15 mouse cellular contexts compared by ENCODE assay signal in the genomic region with DNA sequence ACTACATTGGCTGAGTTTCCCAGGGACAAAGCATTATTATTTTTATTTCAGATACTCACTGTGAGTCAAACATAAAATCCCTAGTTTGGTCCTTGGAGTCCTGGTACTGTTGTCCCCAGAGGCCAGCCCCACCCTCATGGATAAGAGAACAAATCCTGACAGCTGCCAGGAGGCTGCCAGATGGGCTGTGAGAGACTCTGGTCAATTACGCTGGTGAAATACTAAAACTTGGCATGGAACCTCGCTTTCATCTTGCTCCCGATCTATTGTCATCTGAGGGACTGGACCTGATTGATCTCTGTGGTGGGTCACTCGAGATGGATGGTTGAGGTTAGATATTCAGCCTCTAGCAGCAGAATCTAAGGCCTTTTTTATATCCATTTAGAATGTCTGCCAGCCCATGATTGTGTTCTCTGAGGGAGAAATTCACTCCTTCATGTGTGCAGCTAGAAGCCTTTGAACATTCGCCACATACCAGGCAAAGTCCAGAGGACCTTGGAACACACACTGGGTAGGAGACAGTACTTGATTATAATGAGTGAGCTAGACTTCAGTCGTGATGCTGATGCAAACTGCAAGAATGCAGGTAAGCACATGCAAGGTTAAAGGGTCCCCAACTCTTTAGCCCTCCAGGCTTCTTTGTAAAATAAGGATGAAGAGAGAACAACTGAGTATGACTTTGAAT.
DNase-seq lines count a peak whose midpoint lies in the region; ATAC-seq and TF ChIP-seq lines count a peak whose summit lies in the region.
"Had no signal": no experiment of that assay in that cellular context is flagged by ENCODE, and none has a peak within 500 bp of the region (broad histone marks: within the 10 kb centered on the region; RNA-seq: fewer than 3 reads in every experiment).

No protein-coding gene starts in this region.

- H3K4me2 ChIP-seq in hindbrain, embryonic 14.5 days (replicated peaks): no peak overlapping the region
- no peak overlapping the region for H3K4me2 ChIP-seq in hindbrain, embryonic 13.5 days
- no peak overlapping the region for H3K4me2 ChIP-seq in forebrain, postnatal 0 days (ENCODE audit: low read depth)
- peak overlapping the region; percentile 28 for H3K4me2 ChIP-seq in myocyte (ENCODE audit: low read depth)
- no peak overlapping the region for H3K4me2 ChIP-seq in liver, embryonic 11.5 days
- H3K4me2 ChIP-seq: liver, embryonic 13.5 days; neural tube, embryonic 12.5 days had no signal

- WGBS in hindbrain, embryonic 14.5 days: 38% methylated on average over 6 of the region's 6 CpGs
- 37% methylated on average over 6 of the region's 6 CpGs for WGBS in hindbrain, embryonic 13.5 days
- 22% methylated on average over 6 of the region's 6 CpGs for WGBS in forebrain, postnatal 0 days
- 63% methylated on average over 6 of the region's 6 CpGs for WGBS in liver, embryonic 11.5 days

- no peaks in the 10 kb centered on the region for H3K9me3 ChIP-seq in hindbrain, embryonic 14.5 days (ENCODE audit: control insufficient read depth, low read length)
- H3K9me3 ChIP-seq in hindbrain, embryonic 13.5 days: no peaks in the 10 kb centered on the region
- H3K9me3 ChIP-seq in forebrain, postnatal 0 days (ENCODE audit: low read length): no peaks in the 10 kb centered on the region
- H3K9me3 ChIP-seq in liver, embryonic 11.5 days (ENCODE audit: control insufficient read depth, low read length): no peaks in the 10 kb centered on the region
- H3K9me3 ChIP-seq: liver, embryonic 13.5 days; neural tube, embryonic 12.5 days had no signal

- H3K36me3 ChIP-seq in hindbrain, embryonic 14.5 days (replicated peaks; ENCODE audit: control insufficient read depth, insufficient read depth): no peaks in the 10 kb centered on the region
- H3K36me3 ChIP-seq in hindbrain, embryonic 13.5 days: no peaks in the 10 kb centered on the region
- H3K36me3 ChIP-seq in forebrain, postnatal 0 days (ENCODE audit: insufficient read depth): no peaks in the 10 kb centered on the region
- H3K36me3 ChIP-seq in myocyte (ENCODE audit: control insufficient read depth, insufficient read depth): no peaks in the 10 kb centered on the region
- no peaks in the 10 kb centered on the region for H3K36me3 ChIP-seq in liver, embryonic 11.5 days (ENCODE audit: control insufficient read depth, insufficient read depth, low read length)
- H3K36me3 ChIP-seq: liver, embryonic 13.5 days; neural tube, embryonic 12.5 days had no signal

- H3K4me1 ChIP-seq in hindbrain, embryonic 14.5 days (replicated peaks; ENCODE audit: control insufficient read depth, insufficient read depth, low read length): peaks cover 3% of the 10 kb centered on the region; the same call in 1 of the 2 replicates
- peaks cover 3% of the 10 kb centered on the region; the same call in 1 of the 2 replicates for H3K4me1 ChIP-seq in hindbrain, embryonic 13.5 days (replicated peaks)
- no peaks in the 10 kb centered on the region for H3K4me1 ChIP-seq in forebrain, postnatal 0 days (ENCODE audit: insufficient read depth)
- H3K4me1 ChIP-seq in liver, embryonic 11.5 days (replicated peaks; ENCODE audit: control insufficient read depth, insufficient read depth, low read length): no peaks in the 10 kb centered on the region
- H3K4me1 ChIP-seq: liver, embryonic 13.5 days; megakaryocyte, embryonic 14.5 days; neural tube, embryonic 12.5 days had no signal

- no peak overlapping the region for H3K9ac ChIP-seq in hindbrain, embryonic 14.5 days
- H3K9ac ChIP-seq in hindbrain, embryonic 13.5 days: no peak overlapping the region
- no peak overlapping the region for H3K9ac ChIP-seq in forebrain, postnatal 0 days
- H3K9ac ChIP-seq in liver, embryonic 11.5 days (ENCODE audit: low read depth, low read length): no peak overlapping the region
- H3K9ac ChIP-seq: liver, embryonic 13.5 days; neural tube, embryonic 12.5 days had no signal

- no peak for TF ChIP-seq CTCF in forebrain, postnatal 0 days (IDR thresholded peaks at IDR 0.05; ENCODE audit: low read depth)

- H3K27ac ChIP-seq in hindbrain, embryonic 14.5 days: no peak overlapping the region
- H3K27ac ChIP-seq in hindbrain, embryonic 13.5 days: no peak overlapping the region
- no peak overlapping the region for H3K27ac ChIP-seq in forebrain, postnatal 0 days (ENCODE audit: low read depth, low read length)
- H3K27ac ChIP-seq in liver, embryonic 11.5 days (ENCODE audit: low read depth, low read length): no peak overlapping the region
- H3K27ac ChIP-seq: gastrocnemius, adult 2 months; left cerebral cortex, adult 2 months; liver, embryonic 13.5 days; neural tube, embryonic 12.5 days had no signal

- no peak for ATAC-seq in hindbrain, embryonic 14.5 days (ENCODE audit: low FRiP score)
- no peak for ATAC-seq in hindbrain, embryonic 13.5 days (ENCODE audit: low FRiP score)
- peak; percentile 42 for ATAC-seq in forebrain, postnatal 0 days
- ATAC-seq in liver, embryonic 11.5 days (replicated peaks; ENCODE audit: low FRiP score): no peak

- H3K79me2 ChIP-seq in myocyte (ENCODE audit: control insufficient read depth, insufficient read depth): no peaks in the 10 kb centered on the region

- no peak for TF ChIP-seq POLR2A in myocyte (IDR thresholded peaks at IDR 0.05; ENCODE audit: insufficient read length, low read depth)

- DNase-seq in hindbrain, embryonic 14.5 days (ENCODE audit: low spot score): peak; percentile 24
- DNase-seq in lung, postnatal 10 days: peak; percentile 10
- no peak for DNase-seq in lung, postnatal 14 days
- peak; percentile 52 for DNase-seq in forebrain, postnatal 0 days
- no peak for DNase-seq in urinary bladder, adult 2 months (ENCODE audit: low spot score)
- no peak for DNase-seq in liver, embryonic 11.5 days (ENCODE audit: low spot score)
- DNase-seq: adrenal gland, adult 2 months; gastrocnemius, adult 2 months; heart, postnatal 36 days; liver, embryonic 13.5 days had no signal

- no peak overlapping the region for H3ac ChIP-seq in myocyte (ENCODE audit: control insufficient read depth, insufficient read length)

- no peak overlapping the region for H3K4me3 ChIP-seq in hindbrain, embryonic 14.5 days (replicated peaks; ENCODE audit: low read length)
- H3K4me3 ChIP-seq in hindbrain, embryonic 13.5 days: no peak overlapping the region
- no peak overlapping the region for H3K4me3 ChIP-seq in forebrain, postnatal 0 days (ENCODE audit: low read depth, low read length)
- no peak overlapping the region for H3K4me3 ChIP-seq in myocyte
- no peak overlapping the region for H3K4me3 ChIP-seq in liver, embryonic 11.5 days (ENCODE audit: low read depth, low read length)
- H3K4me3 ChIP-seq: gastrocnemius, adult 2 months; left cerebral cortex, adult 2 months; liver, embryonic 13.5 days; megakaryocyte, embryonic 14.5 days; neural tube, embryonic 12.5 days had no signal

- H3K27me3 ChIP-seq in hindbrain, embryonic 14.5 days (ENCODE audit: control insufficient read depth, insufficient read depth, low read length): no peaks in the 10 kb centered on the region
- H3K27me3 ChIP-seq in hindbrain, embryonic 13.5 days: no peaks in the 10 kb centered on the region
- no peaks in the 10 kb centered on the region for H3K27me3 ChIP-seq in forebrain, postnatal 0 days (ENCODE audit: insufficient read depth, low read length)
- H3K27me3 ChIP-seq in myocyte (ENCODE audit: control insufficient read depth, insufficient read depth, insufficient read length): no peaks in the 10 kb centered on the region
- H3K27me3 ChIP-seq in liver, embryonic 11.5 days (replicated peaks; ENCODE audit: control insufficient read depth, insufficient read depth, low read length): no peaks in the 10 kb centered on the region
- H3K27me3 ChIP-seq: liver, embryonic 13.5 days; megakaryocyte, embryonic 14.5 days; neural tube, embryonic 12.5 days had no signal

TF ChIP-seq in myocyte, 11 proteins besides CTCF, POLR2A, EP300 and RAD21:
- TF ChIP-seq MYOD1 (IDR thresholded peaks at IDR 0.05; ENCODE audit: control insufficient read depth in 1 of 3, insufficient read length in 2 of 3, low read depth in 2 of 3) (peak in 2 of 3 experiments; percentile 47 to 65), TCF12 (IDR thresholded peaks at IDR 0.05; ENCODE audit: insufficient read depth, poor library complexity, severe bottlenecking) (peak; percentile 60), TCF3 (IDR thresholded peaks at IDR 0.05; ENCODE audit: insufficient read length, low read depth) (no peak)

Comparison
In these comparisons a context has a peak if more than half of its experiments do, and no peak if none do; other contexts are left out.
1. DNase-seq: peak in hindbrain, embryonic 14.5 days (single experiment), lung, postnatal 10 days (single experiment) and forebrain, postnatal 0 days (single experiment); none in lung, postnatal 14 days (single experiment), urinary bladder, adult 2 months (single experiment) and liver, embryonic 11.5 days (single experiment).